Mouse (Mus musculus): ENCODE results near the gene Crlf1.

DNA sequence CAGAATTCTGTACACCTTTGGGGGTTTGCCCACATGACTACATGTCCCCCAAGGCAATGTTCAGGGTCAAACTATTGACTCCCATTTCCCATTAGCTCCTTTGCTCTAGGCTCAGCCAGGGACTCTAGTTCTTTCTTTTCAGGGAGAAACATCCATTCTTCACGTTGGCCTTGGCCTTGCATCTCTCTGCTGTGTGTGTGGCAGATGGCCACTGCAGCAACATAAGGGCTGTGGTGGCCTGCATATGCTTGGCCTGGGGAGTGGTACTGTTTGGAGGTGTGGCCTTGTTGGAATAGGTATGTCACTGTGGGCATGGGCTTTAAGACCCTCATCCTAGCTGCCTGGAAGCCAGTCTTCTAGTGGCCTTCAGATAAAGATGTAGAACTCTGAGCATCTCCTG is 47.0 kb upstream of the Crlf1 start:
- TF ChIP-seq CTCF (IDR thresholded peaks at IDR 0.05; ENCODE audit: insufficient read depth, low read length): no peak
- no peak for TF ChIP-seq POLR2A (IDR thresholded peaks at IDR 0.05; ENCODE audit: borderline replicate concordance, extremely low read depth, low read depth, low read length)

All from lung, adult 2 months (tissue).